Mouse (Mus musculus): ENCODE data around the gene Ifne.
"Not testable (repeated sequence)": the region's sequence is repeated elsewhere in the genome, so short reads cannot be mapped to it uniquely, and the experiment has no call there.

Ifne gene

GRCm38 (mm10) chr4:88867926-88868911 lies 11.8 kb downstream of the Ifne start:
- in situ Hi-C loops (cut with MboI, MseI), result loop anchor here in 1 of 2 experiments (5.0 to 10.0 kb wide), 2 partner anchors 83 to 654 kb away; partner anchors contain the start of genes Gm13276, Gm13277 and Ifnz

DNA sequence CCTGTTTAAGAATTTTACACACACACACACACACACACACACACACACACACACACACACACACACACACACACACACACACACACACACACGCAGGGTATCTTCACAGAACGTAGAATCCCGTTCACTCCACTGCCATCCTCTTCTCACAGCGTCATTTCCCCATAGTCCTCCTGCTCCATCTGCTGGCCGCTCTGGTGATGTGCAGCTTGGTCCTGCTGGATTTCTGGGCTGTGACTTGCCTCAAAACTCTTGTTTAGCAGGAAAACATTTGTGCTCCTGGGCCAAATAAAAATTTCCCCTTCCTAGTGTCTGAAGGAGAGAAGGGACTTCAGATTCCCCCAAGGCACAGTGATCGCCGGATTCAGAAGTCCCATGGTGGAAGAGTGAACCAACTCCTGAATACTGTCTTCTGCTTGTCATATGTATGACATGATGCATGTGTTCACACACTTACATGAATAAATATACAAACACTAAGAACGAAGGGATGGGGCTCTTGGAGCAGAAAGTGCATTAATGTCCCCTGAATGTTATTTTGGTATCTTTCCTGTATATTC lies 12.6 kb downstream of the Ifne start:
- in situ Hi-C loops (cut with MboI, MseI), result loop anchor here in 1 of 2 experiments (5.0 to 10.0 kb wide), 2 partner anchors 83 to 655 kb away; partner anchors contain the start of genes Gm13276, Gm13277 and Ifnz

DNA sequence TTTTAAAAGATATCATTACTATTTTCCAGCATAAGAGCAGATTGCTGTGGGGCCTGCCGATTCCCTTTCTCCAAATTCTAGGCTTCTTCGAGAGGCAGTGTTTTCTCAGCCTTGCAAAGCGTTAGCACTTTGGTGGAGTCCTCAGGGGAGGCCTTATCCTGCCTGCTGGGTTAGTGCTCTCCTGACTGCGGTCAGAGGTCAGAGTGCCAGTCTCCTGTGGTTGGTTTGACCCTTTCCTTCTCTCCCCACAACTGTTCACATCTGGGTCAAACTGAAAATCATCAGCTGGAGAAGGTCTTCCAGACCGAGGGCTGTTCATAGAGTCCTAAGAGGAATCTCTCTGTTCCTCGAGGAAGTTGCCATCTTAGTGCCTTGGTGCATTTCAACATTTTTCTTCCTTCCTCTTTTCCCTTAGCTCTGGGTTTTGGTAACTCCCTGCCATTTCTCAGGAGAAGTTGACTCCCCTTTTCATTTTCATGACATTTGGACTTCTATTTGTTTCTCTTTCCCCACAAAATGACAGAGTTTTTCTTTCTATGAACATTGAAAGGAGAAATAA lies 14.9 kb downstream of the Ifne start:
- in situ Hi-C loops (cut with MboI, MseI), result loop anchor here in 1 of 2 experiments (5.0 to 10.0 kb wide), 2 partner anchors 80 to 657 kb away; partner anchors contain the start of genes Gm13276, Gm13277 and Ifnz

DNA sequence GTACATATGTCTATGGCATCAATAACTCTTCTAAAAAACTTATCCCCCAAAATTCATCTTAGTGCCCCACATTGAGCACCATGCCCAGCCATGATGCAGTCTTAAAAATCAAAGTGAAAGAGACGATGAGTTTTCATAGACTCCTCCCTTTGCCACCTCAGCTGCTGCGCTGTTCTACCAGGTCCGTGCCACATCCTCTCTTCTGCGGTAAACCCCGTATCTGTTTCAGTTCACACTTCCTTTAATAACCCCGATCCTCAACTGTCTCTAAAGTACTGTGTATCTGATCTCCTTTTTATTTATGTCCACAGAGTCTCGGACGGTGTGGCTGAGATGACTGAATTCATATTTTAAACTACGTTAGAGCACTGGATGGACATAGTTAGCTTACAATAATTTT lies 15.4 kb downstream of the Ifne start:
- in situ Hi-C loops (cut with MboI, MseI), result loop anchor here in 1 of 2 experiments (10.0 kb wide), 1 partner anchor 80 kb away; the partner anchor contains the start of genes Gm13276, Gm13277 and Ifnz

DNA sequence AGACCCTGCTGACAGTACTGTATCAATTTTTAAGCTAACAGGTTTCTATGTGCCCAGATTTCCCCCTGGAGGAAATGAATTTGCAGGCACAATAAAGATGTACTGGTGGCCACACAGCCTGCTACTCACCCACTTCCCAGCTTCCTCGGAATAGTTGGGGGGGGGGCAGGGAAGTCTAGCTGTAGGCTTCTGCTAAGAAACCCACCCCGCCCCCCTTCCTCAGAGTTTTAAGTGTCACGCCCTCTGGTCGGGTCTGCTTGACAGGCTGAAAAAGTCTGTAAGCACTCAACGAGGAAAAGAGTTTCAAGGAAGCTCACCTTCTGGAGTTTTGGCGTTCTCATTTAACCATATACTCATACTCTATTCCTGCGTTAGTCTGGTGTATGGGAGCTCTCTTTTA lies 16.7 kb downstream of the Ifne start:
- in situ Hi-C loops (cut with MboI, MseI), result loop anchor here in 1 of 2 experiments (10.0 kb wide), 1 partner anchor 79 kb away; the partner anchor contains the start of genes Gm13276, Gm13277 and Ifnz

GRCm38 (mm10) chr4:88859214-88859613 lies 20.8 kb downstream of the Ifne start:
- in situ Hi-C loops (cut with MboI, MseI), result no loop called here

GRCm38 (mm10) chr4:88851026-88851763 lies 28.8 kb downstream of the Ifne start:
- in situ Hi-C loops (cut with MboI, MseI), result no loop called here

DNA sequence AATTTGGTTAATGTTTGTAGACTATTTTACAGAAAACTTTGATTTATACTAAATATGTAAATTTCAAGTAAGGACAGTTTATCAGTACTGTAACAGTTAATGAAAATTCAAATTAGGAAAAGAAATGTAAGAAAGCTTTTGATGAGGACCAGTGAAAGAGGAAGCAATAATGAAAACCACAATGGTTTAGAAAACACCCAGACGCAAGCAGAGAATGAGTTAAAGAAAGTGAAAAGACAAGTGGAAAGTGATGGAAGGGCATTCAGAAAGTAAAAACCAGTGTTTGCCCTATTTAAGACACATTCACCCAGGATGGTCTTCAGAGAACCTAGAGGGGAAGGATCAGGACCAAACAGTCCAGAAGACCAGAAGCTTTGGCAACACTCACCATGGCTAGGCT lies 30.3 kb downstream of the Ifne start, which contains the start of gene Ifna1:
Ifna1 (plus strand) TSS at position 390 of the 400 bp plus-strand sequence.
- in situ Hi-C loops (cut with MboI, MseI), result no loop called here

GRCm38 (mm10) chr4:88845334-88845733 lies 34.7 kb downstream of the Ifne start:
- in situ Hi-C loops (cut with MboI, MseI), result no loop called here

- in situ Hi-C loops (cut with MboI, MseI), result no loop called here
These were observed 38.5 kb downstream of the Ifne start, which contains the start of gene Ifna4 for GRCm38 (mm10) chr4:88841438-88841911. TSS of gene Ifna4 (plus strand) at chr4:88841861.

DNA sequence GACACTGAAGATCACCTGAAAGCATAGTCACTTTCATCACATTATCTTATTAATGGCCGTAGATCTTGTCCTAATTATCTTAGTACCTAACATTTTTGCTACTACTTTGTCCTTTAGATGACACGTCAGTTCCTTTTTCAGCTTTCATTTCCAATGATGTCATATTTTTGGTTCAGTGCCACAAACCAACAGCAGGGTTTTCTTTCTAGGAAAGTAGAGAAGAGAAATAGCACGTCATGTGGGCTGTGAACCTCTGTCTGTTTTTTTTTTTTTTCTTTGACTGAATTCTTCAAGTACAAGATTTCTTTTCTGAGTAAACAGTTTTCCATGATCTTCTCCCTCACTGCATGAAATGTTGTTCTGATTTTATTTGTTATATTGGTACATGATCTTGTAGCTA lies 39.9 kb downstream of the Ifne start:
- in situ Hi-C loops (cut with MboI, MseI), result no loop called here

- in situ Hi-C loops (cut with MboI, MseI), result no loop called here
These were observed 41.2 kb downstream of the Ifne start for GRCm38 (mm10) chr4:88838828-88839227.

GRCm38 (mm10) chr4:88835225-88835624 lies 44.8 kb downstream of the Ifne start, which contains the start of gene Ifna5:
TSS of gene Ifna5 (plus strand) at chr4:88835525.
- in situ Hi-C loops (cut with MboI, MseI), result not testable (repeated sequence)

DNA sequence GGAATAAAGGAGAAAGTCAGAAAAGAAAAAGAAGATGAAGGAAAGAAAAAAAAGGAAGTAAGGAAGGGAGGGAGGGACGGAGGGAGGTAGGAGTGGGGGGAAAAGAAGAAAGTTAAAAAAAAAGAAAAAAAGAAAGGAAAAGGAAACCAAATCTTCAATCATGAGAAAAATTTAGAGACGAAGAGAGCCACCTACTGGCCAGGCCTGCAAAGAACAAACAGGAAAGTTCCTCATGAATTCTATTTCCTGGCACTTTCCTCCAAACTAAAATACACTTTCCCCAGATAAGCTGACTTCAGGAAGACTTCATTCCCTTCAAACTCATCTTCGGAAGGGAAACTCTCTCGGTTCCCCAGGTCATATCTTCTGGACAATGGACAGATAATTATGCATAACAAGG lies 49.5 kb downstream of the Ifne start:
- in situ Hi-C loops (cut with MboI, MseI), result no loop called here
